14 mouse cellular contexts compared by ENCODE assay signal in the genomic region with DNA sequence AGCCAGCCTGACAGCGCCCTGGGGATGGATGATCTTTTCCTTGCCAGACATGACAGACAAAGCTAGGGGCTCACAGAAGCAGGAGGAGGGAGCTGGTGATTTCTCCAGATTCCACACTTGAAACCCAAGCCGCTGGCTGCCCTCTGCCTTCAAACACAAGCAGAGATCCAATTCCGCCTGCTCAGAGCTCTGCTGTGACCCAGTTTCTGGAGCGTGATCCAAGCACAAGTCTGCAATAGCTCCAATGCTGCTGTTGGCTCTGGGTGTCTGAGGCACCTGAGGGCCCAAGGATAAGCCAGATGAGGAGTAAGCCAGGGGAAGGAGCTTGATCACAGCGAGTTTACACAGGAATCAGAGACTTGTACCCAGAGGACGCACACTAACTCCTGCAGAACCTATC. TPM values are rescaled to one million over a fixed set of nuclear protein-coding genes. Genes with fewer than 3 reads are reported as not detected.
DNase-seq lines count a peak whose midpoint lies in the region; ATAC-seq and TF ChIP-seq lines count a peak whose summit lies in the region.
"Had no signal": no experiment of that assay in that cellular context is flagged by ENCODE, and none has a peak within 500 bp of the region (broad histone marks: within the 10 kb centered on the region; RNA-seq: fewer than 3 reads in every experiment).

No protein-coding gene starts in this region.

- no peak overlapping the region for H3K4me3 ChIP-seq in hindbrain, postnatal 0 days (ENCODE audit: low read length)
- no peak overlapping the region for H3K4me3 ChIP-seq in hindbrain, embryonic 14.5 days (replicated peaks; ENCODE audit: low read length)
- no peak overlapping the region for H3K4me3 ChIP-seq in midbrain, embryonic 15.5 days
- no peak overlapping the region for H3K4me3 ChIP-seq in midbrain, embryonic 10.5 days
- no peak overlapping the region for H3K4me3 ChIP-seq in embryonic facial prominence, embryonic 14.5 days (ENCODE audit: low read depth, low read length)
- H3K4me3 ChIP-seq in limb, embryonic 15.5 days, result no peak overlapping the region
- H3K4me3 ChIP-seq: forebrain, embryonic 10.5 days; heart, embryonic 12.5 days; liver, embryonic 13.5 days had no signal

- no peaks in the 10 kb centered on the region for H3K9me3 ChIP-seq in hindbrain, postnatal 0 days (ENCODE audit: low read length)
- no peaks in the 10 kb centered on the region for H3K9me3 ChIP-seq in hindbrain, embryonic 14.5 days (ENCODE audit: control insufficient read depth, low read length)
- H3K9me3 ChIP-seq in midbrain, embryonic 15.5 days, result no peaks in the 10 kb centered on the region
- H3K9me3 ChIP-seq in midbrain, embryonic 10.5 days (replicated peaks), result no peaks in the 10 kb centered on the region
- no peaks in the 10 kb centered on the region for H3K9me3 ChIP-seq in embryonic facial prominence, embryonic 14.5 days (ENCODE audit: control insufficient read depth, low read length)
- no peaks in the 10 kb centered on the region for H3K9me3 ChIP-seq in limb, embryonic 15.5 days
- H3K9me3 ChIP-seq: forebrain, embryonic 10.5 days; heart, embryonic 12.5 days; liver, embryonic 13.5 days had no signal

- H3K27ac ChIP-seq in hindbrain, postnatal 0 days, result peak overlapping the region; percentile 65
- H3K27ac ChIP-seq in hindbrain, embryonic 14.5 days, result no peak overlapping the region
- H3K27ac ChIP-seq in midbrain, embryonic 15.5 days, result peak overlapping the region; percentile 27; the same call in 1 of the 2 replicates
- H3K27ac ChIP-seq in midbrain, embryonic 10.5 days (replicated peaks), result no peak overlapping the region
- H3K27ac ChIP-seq in embryonic facial prominence, embryonic 14.5 days (replicated peaks; ENCODE audit: low read depth, low read length), result peak overlapping the region; percentile 65
- peak overlapping the region; percentile 29; the same call in 1 of the 2 replicates for H3K27ac ChIP-seq in limb, embryonic 15.5 days
- H3K27ac ChIP-seq: forebrain, embryonic 10.5 days; liver, embryonic 13.5 days had no signal

- 60% methylated on average over 6 of the region's 6 CpGs for WGBS in hindbrain, postnatal 0 days
- WGBS in hindbrain, embryonic 14.5 days, result 73% methylated on average over 6 of the region's 6 CpGs
- WGBS in midbrain, embryonic 15.5 days, result 67% methylated on average over 6 of the region's 6 CpGs
- WGBS in midbrain, embryonic 10.5 days, result 71% methylated on average over 6 of the region's 6 CpGs
- WGBS in embryonic facial prominence, embryonic 14.5 days, result 42% methylated on average over 6 of the region's 6 CpGs
- WGBS in limb, embryonic 15.5 days, result 52% methylated on average over 6 of the region's 6 CpGs

- H3K27me3 ChIP-seq in hindbrain, postnatal 0 days (ENCODE audit: insufficient read depth, low read length), result no peaks in the 10 kb centered on the region
- no peaks in the 10 kb centered on the region for H3K27me3 ChIP-seq in hindbrain, embryonic 14.5 days (ENCODE audit: control insufficient read depth, insufficient read depth, low read length)
- no peaks in the 10 kb centered on the region for H3K27me3 ChIP-seq in midbrain, embryonic 15.5 days (replicated peaks)
- no peaks in the 10 kb centered on the region for H3K27me3 ChIP-seq in midbrain, embryonic 10.5 days (ENCODE audit: low read depth, poor library complexity, severe bottlenecking)
- no peaks in the 10 kb centered on the region for H3K27me3 ChIP-seq in embryonic facial prominence, embryonic 14.5 days (replicated peaks; ENCODE audit: control insufficient read depth, insufficient read depth, low read length)
- H3K27me3 ChIP-seq in limb, embryonic 15.5 days, result no peaks in the 10 kb centered on the region
- H3K27me3 ChIP-seq: CH12.LX; heart, embryonic 12.5 days; liver, embryonic 13.5 days had no signal

- no peak overlapping the region for H3K4me2 ChIP-seq in hindbrain, postnatal 0 days (ENCODE audit: low read depth, low read length)
- no peak overlapping the region for H3K4me2 ChIP-seq in hindbrain, embryonic 14.5 days (replicated peaks)
- no peak overlapping the region for H3K4me2 ChIP-seq in midbrain, embryonic 15.5 days
- H3K4me2 ChIP-seq in embryonic facial prominence, embryonic 14.5 days (ENCODE audit: low read depth, low read length), result no peak overlapping the region
- H3K4me2 ChIP-seq in limb, embryonic 15.5 days, result no peak overlapping the region
- H3K4me2 ChIP-seq: heart, embryonic 12.5 days; liver, embryonic 13.5 days had no signal

- peak; percentile 42 for DNase-seq in hindbrain, postnatal 0 days (ENCODE audit: low spot score)
- DNase-seq in hindbrain, embryonic 14.5 days (ENCODE audit: low spot score), result no peak
- DNase-seq in midbrain, embryonic 10.5 days (ENCODE audit: low spot score), result no peak
- DNase-seq in embryonic facial prominence, embryonic 14.5 days (ENCODE audit: low spot score), result peak; percentile 75
- DNase-seq: layer of hippocampus, postnatal 36 days; liver, embryonic 13.5 days; right cerebral cortex, postnatal 4 days had no signal

- no peaks in the 10 kb centered on the region for H3K36me3 ChIP-seq in hindbrain, postnatal 0 days (ENCODE audit: insufficient read depth, low read length)
- H3K36me3 ChIP-seq in hindbrain, embryonic 14.5 days (replicated peaks; ENCODE audit: control insufficient read depth, insufficient read depth), result no peaks in the 10 kb centered on the region
- H3K36me3 ChIP-seq in midbrain, embryonic 15.5 days (replicated peaks), result no peaks in the 10 kb centered on the region
- no peaks in the 10 kb centered on the region for H3K36me3 ChIP-seq in midbrain, embryonic 10.5 days
- no peaks in the 10 kb centered on the region for H3K36me3 ChIP-seq in embryonic facial prominence, embryonic 14.5 days (ENCODE audit: control insufficient read depth, insufficient read depth, low read length)
- H3K36me3 ChIP-seq in limb, embryonic 15.5 days, result no peaks in the 10 kb centered on the region
- H3K36me3 ChIP-seq: forebrain, embryonic 10.5 days; heart, embryonic 12.5 days; liver, embryonic 13.5 days had no signal

- no peak overlapping the region for H3K9ac ChIP-seq in hindbrain, postnatal 0 days (replicated peaks; ENCODE audit: low read length)
- no peak overlapping the region for H3K9ac ChIP-seq in hindbrain, embryonic 14.5 days
- no peak overlapping the region for H3K9ac ChIP-seq in midbrain, embryonic 15.5 days
- H3K9ac ChIP-seq in embryonic facial prominence, embryonic 14.5 days (ENCODE audit: low read depth, low read length), result no peak overlapping the region; the same call in 1 of the 2 replicates
- no peak overlapping the region for H3K9ac ChIP-seq in limb, embryonic 15.5 days
- H3K9ac ChIP-seq: heart, embryonic 12.5 days; liver, embryonic 13.5 days had no signal

- peaks cover 6% of the 10 kb centered on the region; the same call in 1 of the 2 replicates for H3K4me1 ChIP-seq in hindbrain, postnatal 0 days (ENCODE audit: insufficient read depth, low read length)
- H3K4me1 ChIP-seq in hindbrain, embryonic 14.5 days (replicated peaks; ENCODE audit: control insufficient read depth, insufficient read depth, low read length), result no peaks in the 10 kb centered on the region
- peaks cover 14% of the 10 kb centered on the region for H3K4me1 ChIP-seq in midbrain, embryonic 15.5 days
- peaks cover 12% of the 10 kb centered on the region for H3K4me1 ChIP-seq in midbrain, embryonic 10.5 days
- H3K4me1 ChIP-seq in embryonic facial prominence, embryonic 14.5 days (ENCODE audit: control insufficient read depth, insufficient read depth, low read length), result peaks cover 12% of the 10 kb centered on the region
- 0 out of 2 replicates have a peak, but pooled peaks cover under 1% of the 10 kb centered on the region for H3K4me1 ChIP-seq in limb, embryonic 15.5 days

- ATAC-seq in hindbrain, postnatal 0 days, result peak; percentile 44
- ATAC-seq in hindbrain, embryonic 14.5 days (ENCODE audit: low FRiP score), result no peak
- ATAC-seq in midbrain, embryonic 15.5 days (replicated peaks), result 0 out of 2 replicates have a peak, but pooled peaks have one; percentile 8
- peak; percentile 48; the same call in 1 of the 2 replicates for ATAC-seq in embryonic facial prominence, embryonic 14.5 days (ENCODE audit: low read depth)
- no peak for ATAC-seq in limb, embryonic 15.5 days (ENCODE audit: insufficient number of reproducible peaks, low FRiP score, low TSS enrichment, low read depth)
- no peak for ATAC-seq in megakaryocyte progenitor cell, adult 5-6 weeks (replicated peaks; ENCODE audit: poor library complexity)
- no peak for ATAC-seq in granulocyte monocyte progenitor cell, adult 5-6 weeks (replicated peaks; ENCODE audit: poor library complexity, severe bottlenecking)

- no peak for TF ChIP-seq CTCF in hindbrain, postnatal 0 days (IDR thresholded peaks at IDR 0.05; ENCODE audit: low read depth)

RNA-seq across cellular contexts. Expression of a gene that starts 9.7 kb away (rescaled TPM):
- 19.7 and 33.1 TPM in 2 replicates for total RNA-seq in hindbrain, postnatal 0 days (2014; rRNA removed)
- 13.7 and 15.0 TPM in 2 replicates for polyA plus RNA-seq in hindbrain, postnatal 0 days (2015; fragmentation: Nextera tagmentation; extraction: Ambion mirVana)
- 16.2 and 17.8 TPM in 2 replicates for polyA plus RNA-seq in hindbrain, embryonic 14.5 days (2014; fragmentation: Nextera tagmentation; extraction: Ambion mirVana)
- polyA plus RNA-seq in midbrain, embryonic 15.5 days (2015; fragmentation: Nextera tagmentation; extraction: Ambion mirVana), result 13.4 and 15.1 TPM in 2 replicates
- 5.6 and 5.9 TPM in 2 replicates for polyA plus RNA-seq in midbrain, embryonic 10.5 days (2016; fragmentation: Nextera tagmentation; extraction: Ambion mirVana)
- polyA plus RNA-seq in embryonic facial prominence, embryonic 14.5 days (2014; fragmentation: Nextera tagmentation; extraction: Ambion mirVana), result 11.1 and 11.7 TPM in 2 replicates
- polyA plus RNA-seq in limb, embryonic 15.5 days (2015; fragmentation: Nextera tagmentation; extraction: Ambion mirVana), result 7.1 and 8.0 TPM in 2 replicates
- 25.4 and 27.1 TPM in 2 replicates for total RNA-seq in megakaryocyte progenitor cell, adult 5-6 weeks (2015)
- total RNA-seq in megakaryocyte progenitor cell, adult 5-6 weeks (2017), result 8.6 and 10.7 TPM in 2 replicates
- total RNA-seq in granulocyte monocyte progenitor cell, adult 5-6 weeks (2014; fragmentation: Nextera tagmentation), result 31.5 and 32.8 TPM in 2 replicates
- total RNA-seq in granulocyte monocyte progenitor cell, adult 5-6 weeks (2017), result 8.3 and 9.9 TPM in 2 replicates

Comparison
In these comparisons a context has a peak if more than half of its experiments do, and no peak if none do; other contexts are left out.
1. ATAC-seq: peak in hindbrain, postnatal 0 days (single experiment), midbrain, embryonic 15.5 days (single experiment) and embryonic facial prominence, embryonic 14.5 days (single experiment); none in hindbrain, embryonic 14.5 days (single experiment), limb, embryonic 15.5 days (single experiment), megakaryocyte progenitor cell, adult 5-6 weeks (single experiment) and granulocyte monocyte progenitor cell, adult 5-6 weeks (single experiment).
2. DNase-seq: peak in hindbrain, postnatal 0 days (single experiment) and embryonic facial prominence, embryonic 14.5 days (single experiment); none in hindbrain, embryonic 14.5 days (single experiment) and midbrain, embryonic 10.5 days (single experiment).
3. H3K27ac ChIP-seq: peak in hindbrain, postnatal 0 days (single experiment), midbrain, embryonic 15.5 days (single experiment), embryonic facial prominence, embryonic 14.5 days (single experiment) and limb, embryonic 15.5 days (single experiment); none in hindbrain, embryonic 14.5 days (single experiment) and midbrain, embryonic 10.5 days (single experiment).